Mouse (Mus musculus) neural tube, embryonic 15.5 days (tissue): ENCODE results near the gene Akap13. TPM values are rescaled to one million over a fixed set of nuclear protein-coding genes. Genes with fewer than 3 reads are reported as not detected.

Source experiments
- ATAC-seq: fragments of 200-750 bp; cut with Nextera tagmentation; 2 replicates; pipeline ENCODE4 v1.8.0; 2017; ENCODE audit warnings: mild to moderate bottlenecking, moderate TSS enrichment, moderate library complexity; ENCODE audit not compliant: low FRiP score
- H3K27ac ChIP-seq: fragments of 300-500 bp; sonication (generic); replicated peaks from 2 replicates; pipeline ENCODE4 v1.5.1; 2015; ENCODE audit warnings: mild to moderate bottlenecking, inconsistent platforms
- H3K27me3 ChIP-seq: fragments of 300-500 bp; sonication (generic); replicated peaks from 2 replicates; pipeline ENCODE4 v1.6.1; 2015; ENCODE audit warnings: inconsistent platforms
- H3K36me3 ChIP-seq: fragments of 300-500 bp; sonication (generic); 2 replicates; pipeline ENCODE4 v1.6.1; 2015; ENCODE audit warnings: inconsistent platforms
- H3K4me1 ChIP-seq: fragments of 300-500 bp; sonication (generic); 2 replicates; pipeline ENCODE4 v1.6.1; 2015; ENCODE audit warnings: inconsistent platforms
- H3K4me2 ChIP-seq: fragments of 300-500 bp; sonication (generic); 2 replicates; pipeline ENCODE4 v1.6.1; 2015; ENCODE audit warnings: inconsistent platforms, mild to moderate bottlenecking, moderate library complexity
- H3K4me3 ChIP-seq: fragments of 300-500 bp; sonication (generic); replicated peaks from 2 replicates; pipeline ENCODE4 v1.5.1; 2015; ENCODE audit warnings: mild to moderate bottlenecking, inconsistent platforms
- H3K9ac ChIP-seq: fragments of 300-500 bp; sonication (generic); replicated peaks from 2 replicates; pipeline ENCODE4 v1.6.1; 2015; ENCODE audit warnings: mild to moderate bottlenecking, inconsistent platforms
- H3K9me3 ChIP-seq: fragments of 300-500 bp; sonication (generic); replicated peaks from 2 replicates; pipeline ENCODE4 v1.6.1; 2016; ENCODE audit warnings: inconsistent platforms
- WGBS: fragments of 180-500 bp; shearing (Covaris S2); methylation state at CpG from one replicate; pipeline ENCODE4 v1.1.7; 2015; ENCODE audit warnings: mixed read lengths; 5-methylcytosine and 5-hydroxymethylcytosine counted together
- polyA plus RNA-seq: library from polyadenylated mRNA; unstranded; fragments of >200 nt; fragmentation: Nextera tagmentation; extraction: Ambion mirVana; gene quantifications from 2 replicates; pipeline ENCODE4 v1.2.1, GENCODE M21; 2015

The Akap13 gene
- polyA plus RNA-seq, 1 experiment from 2014 or later: 14.3 TPM

DNA sequence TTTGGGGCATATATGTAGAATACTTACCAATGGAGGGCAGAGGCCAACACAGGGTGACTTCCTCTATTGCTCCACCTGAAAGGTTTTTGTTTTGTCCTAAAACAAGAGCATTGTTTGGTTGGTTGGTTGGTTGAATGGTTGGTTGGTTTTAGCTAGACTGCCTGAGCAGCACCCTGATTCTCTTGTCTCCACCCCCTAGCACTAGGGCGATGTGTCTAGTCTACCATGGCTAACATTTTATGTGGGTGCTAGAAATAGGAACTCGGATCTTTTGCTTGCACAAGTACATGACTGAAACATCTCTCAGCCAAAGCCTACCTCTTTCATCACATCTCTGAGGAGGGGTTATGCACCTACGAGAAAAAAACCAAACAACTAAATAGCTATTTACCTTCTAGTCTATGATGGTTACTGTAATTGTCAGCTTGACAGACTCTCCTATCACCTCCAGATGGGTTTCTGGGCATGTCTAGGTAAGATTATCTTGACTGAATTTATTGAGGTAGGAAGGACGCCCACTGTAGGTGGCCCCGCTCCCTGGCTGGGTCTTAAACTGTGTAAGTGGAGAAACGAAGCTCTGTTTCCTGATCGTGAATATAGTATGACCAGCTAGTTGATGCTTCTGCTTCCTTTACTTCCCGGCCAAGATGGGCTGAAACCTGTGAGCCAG lies 134.1 kb downstream of the Akap13 start:
- no peak overlapping the region for H3K4me3 ChIP-seq
- no peak overlapping the region for H3K27ac ChIP-seq
- no peaks in the 10 kb centered on the region for H3K27me3 ChIP-seq
- no peak for ATAC-seq
- no peaks in the 10 kb centered on the region for H3K9me3 ChIP-seq
- WGBS: 93% methylated on average over 8 of the region's 8 CpGs
- no peak overlapping the region for H3K4me2 ChIP-seq
- no peaks in the 10 kb centered on the region for H3K36me3 ChIP-seq
- H3K4me1 ChIP-seq: no peaks in the 10 kb centered on the region
- H3K9ac ChIP-seq: no peak overlapping the region

DNA sequence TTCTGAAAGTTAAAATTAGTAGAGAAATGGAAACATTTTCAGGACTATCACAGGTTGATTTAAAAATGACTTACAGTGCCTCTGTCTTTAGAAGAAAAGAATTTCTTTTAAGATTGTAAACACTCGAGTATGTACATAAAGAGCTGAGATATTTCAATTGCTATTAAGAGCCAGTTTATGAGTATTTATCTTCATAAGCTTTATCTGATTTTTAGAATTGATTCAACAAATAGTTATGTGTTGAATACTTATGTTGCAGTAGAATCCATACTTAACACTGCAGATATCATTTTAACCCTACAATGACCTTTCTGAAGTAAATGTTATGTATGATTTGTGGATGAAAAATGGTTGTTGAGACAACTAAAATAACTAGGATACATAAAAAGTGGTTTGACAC lies 136.6 kb downstream of the Akap13 start:
- no peaks in the 10 kb centered on the region for H3K9me3 ChIP-seq
- no peak overlapping the region for H3K4me2 ChIP-seq
- no peak overlapping the region for H3K9ac ChIP-seq
- no peak overlapping the region for H3K4me3 ChIP-seq
- no peaks in the 10 kb centered on the region for H3K4me1 ChIP-seq
- no peaks in the 10 kb centered on the region for H3K36me3 ChIP-seq
- H3K27ac ChIP-seq: no peak overlapping the region
- no peak for ATAC-seq
- H3K27me3 ChIP-seq: no peaks in the 10 kb centered on the region
- WGBS: 80% methylated on average over 1 of the region's 1 CpGs

DNA sequence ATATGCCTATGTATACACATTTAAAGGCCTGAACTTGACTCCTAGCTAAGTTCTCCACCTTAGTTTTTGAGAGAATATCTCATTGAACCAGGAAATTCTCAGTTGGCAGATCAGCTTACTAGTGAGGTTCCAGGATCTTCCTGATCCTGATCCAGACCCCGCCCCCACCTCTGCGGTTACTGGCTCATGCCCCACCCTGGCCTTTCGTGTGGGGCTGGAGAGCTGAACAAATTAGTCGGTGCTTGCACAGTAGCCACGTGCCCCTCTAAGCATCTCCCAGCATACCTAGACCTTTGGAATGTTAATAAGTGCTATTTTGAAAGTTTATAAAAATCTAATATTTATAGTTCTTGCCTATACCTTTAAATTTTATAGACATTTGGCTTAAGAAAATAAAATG lies 139.5 kb downstream of the Akap13 start:
- Histone ChIP-seq H3K4me1 (no peaks in the 10 kb centered on the region), H3K4me2 (no peak overlapping the region), H3K27me3 (no peaks in the 10 kb centered on the region), H3K4me3 (no peak overlapping the region), H3K36me3 (no peaks in the 10 kb centered on the region), H3K9ac (no peak overlapping the region), H3K9me3 (no peaks in the 10 kb centered on the region), H3K27ac (no peak overlapping the region)
- WGBS: 89% methylated on average over 5 of the region's 5 CpGs
- ATAC-seq: no peak

DNA sequence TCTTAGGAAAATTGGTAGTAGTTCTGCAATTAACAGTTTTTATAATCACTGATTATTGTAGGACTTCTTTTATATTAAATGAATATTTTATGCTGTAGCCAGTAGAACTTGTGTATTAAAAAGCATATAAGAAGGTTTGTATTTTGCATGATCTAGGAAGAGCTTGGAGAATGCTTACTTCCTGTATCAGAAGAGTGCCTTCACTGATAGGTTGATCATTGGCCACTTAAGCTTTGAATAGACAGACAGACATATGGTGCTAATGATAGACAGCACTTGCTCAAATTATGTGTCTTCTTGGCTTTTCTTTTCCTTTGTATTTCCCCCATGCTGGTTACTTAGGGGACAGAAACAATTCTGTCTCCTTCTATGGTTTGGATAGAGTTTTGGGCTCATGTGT lies 139.9 kb downstream of the Akap13 start:
- H3K9ac ChIP-seq: no peak overlapping the region
- no peak for ATAC-seq
- H3K4me1 ChIP-seq: no peaks in the 10 kb centered on the region
- no peaks in the 10 kb centered on the region for H3K9me3 ChIP-seq
- no peak overlapping the region for H3K4me3 ChIP-seq
- no peak overlapping the region for H3K4me2 ChIP-seq
- H3K27me3 ChIP-seq: no peaks in the 10 kb centered on the region
- no peak overlapping the region for H3K27ac ChIP-seq
- H3K36me3 ChIP-seq: no peaks in the 10 kb centered on the region

DNA sequence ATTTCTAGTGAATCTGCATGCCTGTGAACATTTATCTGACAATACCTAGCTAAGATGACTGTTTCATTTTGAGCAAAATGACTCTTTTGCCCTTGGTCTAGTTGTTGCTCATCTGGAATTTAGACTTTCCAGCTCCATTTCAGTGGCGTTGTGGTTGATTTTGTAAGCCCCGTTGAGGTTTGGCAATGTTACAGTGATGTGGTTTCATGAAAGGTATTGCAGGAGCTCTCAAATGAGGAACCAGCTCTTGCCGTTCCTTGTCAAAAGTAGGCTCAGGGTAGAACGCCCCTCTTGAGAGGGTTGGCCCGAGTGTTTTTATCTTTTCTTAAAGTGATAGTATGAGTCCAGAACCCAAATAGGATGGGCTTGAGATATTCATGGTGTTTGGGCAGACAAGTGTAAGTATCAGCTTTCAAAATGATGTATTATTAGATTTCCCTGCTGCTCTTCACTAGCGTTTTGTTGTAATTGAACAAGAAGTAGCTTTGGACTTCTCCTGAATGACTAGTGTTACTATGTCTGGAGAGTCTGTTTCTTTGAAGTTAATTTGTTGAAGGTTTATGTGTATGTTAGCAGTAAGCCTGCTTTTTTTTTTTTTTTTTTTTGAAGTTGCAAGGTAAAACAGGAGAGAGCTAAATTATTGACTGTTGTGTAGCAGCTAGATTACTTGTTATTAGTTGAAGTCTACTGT lies 140.9 kb downstream of the Akap13 start:
- H3K9me3 ChIP-seq: no peaks in the 10 kb centered on the region
- ATAC-seq: no peak
- WGBS: 82% methylated on average over 6 of the region's 6 CpGs

DNA sequence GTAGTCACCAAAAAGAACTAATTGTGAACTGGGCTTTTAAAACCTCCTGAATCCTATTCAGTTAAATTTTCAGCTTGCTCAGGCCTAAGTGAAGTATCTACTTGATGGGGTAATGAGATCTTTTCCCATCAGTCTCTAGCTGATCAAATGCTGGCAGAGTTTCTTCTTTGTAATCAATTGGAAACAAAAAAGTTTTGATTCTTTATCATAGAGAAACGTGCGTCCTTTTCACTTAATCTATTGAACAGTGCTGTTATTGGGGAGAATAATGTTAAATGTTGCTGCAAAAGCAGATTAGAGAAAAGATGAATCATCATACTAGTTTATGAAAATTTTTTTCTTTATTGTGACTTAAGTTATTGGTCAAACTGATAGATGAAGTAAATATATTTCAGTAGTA lies 142.5 kb downstream of the Akap13 start:
- Histone ChIP-seq H3K4me1 (no peaks in the 10 kb centered on the region), H3K4me2 (no peak overlapping the region), H3K27me3 (no peaks in the 10 kb centered on the region), H3K27ac (no peak overlapping the region), H3K9ac (no peak overlapping the region), H3K36me3 (no peaks in the 10 kb centered on the region), H3K9me3 (no peaks in the 10 kb centered on the region), H3K4me3 (no peak overlapping the region)
- 90% methylated on average over 2 of the region's 2 CpGs for WGBS
- no peak for ATAC-seq

More for the DNA sequence above, 140.9 kb downstream of the Akap13 start:
- H3K27me3 ChIP-seq: no peaks in the 10 kb centered on the region
- H3K4me2 ChIP-seq: no peak overlapping the region
- no peak overlapping the region for H3K9ac ChIP-seq
- H3K36me3 ChIP-seq: no peaks in the 10 kb centered on the region
- no peak overlapping the region for H3K4me3 ChIP-seq
- no peaks in the 10 kb centered on the region for H3K4me1 ChIP-seq
- no peak overlapping the region for H3K27ac ChIP-seq

DNA sequence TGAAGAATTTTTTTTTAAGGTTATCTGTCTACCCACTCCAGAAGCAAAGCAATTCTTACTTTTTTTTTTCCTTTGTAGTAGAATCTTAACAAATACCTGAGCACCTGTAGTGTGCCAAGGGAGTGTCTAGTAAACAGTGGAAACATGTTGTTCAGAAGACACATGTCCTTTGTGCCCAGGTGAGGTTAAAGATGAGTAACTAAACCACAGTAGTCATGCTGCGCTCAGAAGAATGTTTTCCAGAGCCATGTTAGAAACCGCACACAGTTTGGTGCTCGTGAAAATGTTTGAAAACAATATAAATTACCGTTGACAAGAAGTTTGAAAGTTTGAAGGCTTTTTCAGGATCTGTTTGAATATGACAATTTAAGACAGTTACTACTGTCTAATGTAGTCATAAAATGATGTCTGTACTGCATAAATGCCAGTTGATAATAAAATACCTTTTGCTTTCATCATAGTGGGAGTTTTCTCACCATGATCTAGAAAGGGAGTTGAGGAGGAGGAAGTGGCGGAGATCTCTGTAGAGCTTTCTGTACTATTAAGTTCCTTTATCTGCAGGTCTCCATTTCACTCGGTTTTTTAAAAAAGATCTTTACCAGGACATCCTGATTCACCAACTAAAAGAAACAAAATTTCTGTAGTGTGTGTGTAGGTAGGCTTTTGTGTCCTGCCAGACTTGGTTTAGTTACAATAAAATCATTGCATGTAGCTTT lies 145.2 kb downstream of the Akap13 start:
- no peak overlapping the region for H3K4me3 ChIP-seq
- no peak overlapping the region for H3K27ac ChIP-seq
- H3K27me3 ChIP-seq: no peaks in the 10 kb centered on the region
- no peaks in the 10 kb centered on the region for H3K36me3 ChIP-seq
- H3K9ac ChIP-seq: no peak overlapping the region
- H3K4me2 ChIP-seq: no peak overlapping the region
- no peaks in the 10 kb centered on the region for H3K4me1 ChIP-seq
- no peak for ATAC-seq
- 95% methylated on average over 6 of the region's 6 CpGs for WGBS
- H3K9me3 ChIP-seq: no peaks in the 10 kb centered on the region

DNA sequence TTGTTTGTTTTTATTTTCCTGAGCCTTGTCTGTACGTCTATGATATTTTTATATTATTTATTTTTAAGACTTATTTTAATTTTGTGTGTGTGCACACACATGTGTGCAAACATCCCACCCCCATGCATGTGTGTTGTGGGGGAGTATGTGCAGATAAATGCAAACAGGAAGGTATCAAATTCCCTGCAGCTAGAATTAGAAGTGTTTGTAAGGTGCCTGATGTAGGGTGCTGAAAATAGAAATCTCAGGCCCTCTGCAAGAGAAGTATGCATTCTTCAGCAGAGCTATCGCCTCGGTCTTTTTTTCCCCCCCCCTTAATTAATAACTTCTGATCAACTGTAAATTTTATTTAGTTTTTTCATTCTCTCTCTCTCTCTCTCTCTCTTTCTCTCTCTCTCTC lies 151.9 kb downstream of the Akap13 start:
- Histone ChIP-seq H3K4me1 (no peaks in the 10 kb centered on the region), H3K27ac (no peak overlapping the region), H3K9me3 (no peaks in the 10 kb centered on the region), H3K36me3 (no peaks in the 10 kb centered on the region), H3K4me3 (no peak overlapping the region), H3K27me3 (no peaks in the 10 kb centered on the region), H3K4me2 (no peak overlapping the region), H3K9ac (no peak overlapping the region)
- ATAC-seq: no peak
- 93% methylated on average over 3 of the region's 3 CpGs for WGBS

DNA sequence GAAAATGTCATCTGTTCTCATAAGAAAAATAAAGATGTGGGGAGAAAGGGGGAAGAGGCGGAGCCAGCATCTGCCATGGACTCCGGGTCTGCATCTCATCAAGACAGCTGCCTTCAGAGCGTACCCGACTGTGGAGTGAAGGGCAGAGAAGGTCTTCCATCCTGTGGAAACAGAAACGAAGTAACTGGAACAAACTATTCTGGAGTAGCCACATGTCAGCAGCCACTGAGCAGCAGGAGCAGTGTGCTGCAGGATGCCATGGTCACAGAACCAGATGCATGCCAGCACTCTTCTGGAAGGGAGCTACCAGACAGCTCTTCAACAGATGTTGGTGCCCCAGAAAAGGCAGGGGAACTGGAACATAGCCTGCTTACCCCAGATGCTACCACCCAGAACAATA lies 153.4 kb downstream of the Akap13 start:
- Histone ChIP-seq H3K9ac (no peak overlapping the region), H3K4me3 (no peak overlapping the region), H3K27ac (no peak overlapping the region), H3K27me3 (no peaks in the 10 kb centered on the region), H3K4me2 (no peak overlapping the region), H3K4me1 (no peaks in the 10 kb centered on the region), H3K36me3 (no peaks in the 10 kb centered on the region), H3K9me3 (no peaks in the 10 kb centered on the region)
- no peak for ATAC-seq
- WGBS: 89% methylated on average over 5 of the region's 5 CpGs

DNA sequence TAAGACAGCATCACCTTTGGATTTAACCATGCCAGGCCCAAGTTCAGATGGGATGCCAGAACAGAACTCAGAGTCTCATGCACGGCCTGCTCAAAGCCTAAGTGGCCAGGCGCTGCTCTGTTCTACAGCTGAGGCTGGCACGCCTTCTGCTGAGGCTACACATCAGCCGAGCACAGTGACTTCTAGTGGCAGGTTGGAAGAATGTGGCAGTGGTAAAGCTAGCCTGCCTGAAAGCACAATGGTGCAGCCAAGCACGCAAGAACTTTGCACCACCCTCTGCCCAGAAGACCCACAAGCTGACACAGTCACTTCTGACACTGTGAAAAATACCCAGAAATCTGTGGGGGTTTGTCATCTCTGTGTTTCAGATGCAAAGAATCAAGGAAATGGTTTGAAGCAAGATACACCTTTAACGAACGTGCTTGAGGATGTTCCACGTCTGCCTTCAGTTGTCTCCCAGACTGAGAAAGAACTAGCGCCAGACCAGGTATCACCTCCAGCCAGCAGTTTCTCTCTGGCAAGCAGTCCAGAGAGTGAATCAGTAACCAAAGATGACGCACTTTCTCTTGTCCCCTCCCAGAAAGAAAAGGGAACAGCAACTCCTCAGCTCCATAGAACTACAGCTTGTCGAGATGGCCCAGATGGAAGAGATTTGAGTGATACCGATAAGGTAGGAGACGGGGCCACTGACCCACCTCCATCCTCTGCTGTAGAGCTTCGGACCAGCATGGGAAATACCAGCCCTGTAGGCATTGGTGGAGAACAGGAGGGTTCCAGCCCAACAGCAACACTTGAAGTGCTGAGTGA lies 154.3 kb downstream of the Akap13 start:
- ATAC-seq: no peak
- H3K27ac ChIP-seq: no peak overlapping the region
- no peak overlapping the region for H3K4me3 ChIP-seq
- H3K36me3 ChIP-seq: no peaks in the 10 kb centered on the region
- no peaks in the 10 kb centered on the region for H3K27me3 ChIP-seq
- H3K9me3 ChIP-seq: no peaks in the 10 kb centered on the region
- 92% methylated on average over 14 of the region's 14 CpGs for whole genome bisulfite sequencing
- H3K4me1 ChIP-seq: no peaks in the 10 kb centered on the region
- H3K4me2 ChIP-seq: no peak overlapping the region
- H3K9ac ChIP-seq: no peak overlapping the region

DNA sequence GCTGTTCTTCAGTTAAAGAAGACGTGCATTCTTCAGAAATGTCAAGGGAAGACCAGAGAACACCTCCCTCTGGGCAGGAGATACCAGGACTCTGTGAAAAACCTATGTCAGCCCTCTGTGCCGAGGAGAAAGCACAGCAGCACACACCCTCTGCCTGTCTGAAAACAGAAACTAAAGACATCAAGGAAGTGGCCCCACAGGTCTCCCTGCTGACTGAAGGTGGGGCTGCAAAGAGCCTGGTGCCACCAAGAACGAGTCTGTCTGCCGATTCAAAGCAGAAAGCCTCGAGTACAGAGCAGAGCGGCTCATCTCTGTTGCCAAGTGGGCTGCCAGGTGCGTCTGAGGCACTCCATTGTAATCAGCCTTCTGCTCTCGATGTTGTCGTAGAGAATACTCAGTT lies 155.1 kb downstream of the Akap13 start:
- no peak for ATAC-seq
- WGBS: 85% methylated on average over 9 of the region's 9 CpGs
- Histone ChIP-seq H3K4me2 (no peak overlapping the region), H3K4me1 (no peaks in the 10 kb centered on the region), H3K27me3 (no peaks in the 10 kb centered on the region), H3K9ac (no peak overlapping the region), H3K36me3 (no peaks in the 10 kb centered on the region), H3K9me3 (no peaks in the 10 kb centered on the region), H3K4me3 (no peak overlapping the region), H3K27ac (no peak overlapping the region)
